In the genomic region with DNA sequence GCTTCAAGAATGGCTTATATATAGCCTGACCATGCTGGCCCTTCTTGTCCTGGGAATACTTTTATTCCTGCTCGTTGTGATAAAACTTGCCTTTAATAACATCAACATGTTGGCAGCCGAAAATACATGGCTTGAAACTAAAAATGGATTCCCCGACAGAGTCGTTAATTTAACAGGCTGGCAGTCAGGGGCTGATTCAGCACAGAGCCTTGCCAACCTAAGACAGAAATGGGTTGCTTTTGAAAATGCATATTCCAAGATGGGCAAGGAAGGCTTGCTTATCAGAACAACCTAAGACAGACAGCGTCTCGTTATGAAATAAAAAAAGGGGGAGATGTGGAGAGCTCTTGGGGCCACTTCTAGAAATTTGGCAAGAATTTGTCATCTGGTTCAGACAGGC, we compare ENCODE assay signal across 20 mouse cellular contexts. TPM values are rescaled to one million over a fixed set of nuclear protein-coding genes. Genes with fewer than 3 reads are reported as not detected.
DNase-seq lines count a peak whose midpoint lies in the region; ATAC-seq and TF ChIP-seq lines count a peak whose summit lies in the region.
"Had no signal": no experiment of that assay in that cellular context is flagged by ENCODE, and none has a peak within 500 bp of the region (broad histone marks: within the 10 kb centered on the region; RNA-seq: fewer than 3 reads in every experiment).

No protein-coding gene starts in this region.

- no peak for ATAC-seq in heart, embryonic 15.5 days (replicated peaks; ENCODE audit: insufficient number of reproducible peaks, insufficient read depth, low FRiP score, low read depth)
- ATAC-seq: hindbrain, postnatal 0 days; intestine, postnatal 0 days had no signal

- H3K4me2 ChIP-seq in heart, embryonic 15.5 days, result peak overlapping the region; percentile 37
- H3K4me2 ChIP-seq: heart, embryonic 12.5 days; hindbrain, embryonic 13.5 days had no signal

- WGBS in heart, embryonic 15.5 days, result 26% methylated on average over 6 of the region's 6 CpGs

- H3K4me3 ChIP-seq in gastrocnemius, adult 2 months, result no peak overlapping the region
- no peak overlapping the region for H3K4me3 ChIP-seq in heart, embryonic 15.5 days
- H3K4me3 ChIP-seq: embryonic facial prominence, embryonic 10.5 days; heart, embryonic 12.5 days; hindbrain, embryonic 13.5 days had no signal

- TF ChIP-seq CTCF in gastrocnemius, adult 2 months (IDR thresholded peaks at IDR 0.05), result no peak

- intact Hi-C loops in gastrocnemius, adult 2 months (cut with DNase I), result no loop called here

- no peaks in the 10 kb centered on the region for H3K27me3 ChIP-seq in heart, embryonic 15.5 days
- H3K27me3 ChIP-seq: heart, embryonic 12.5 days; hindbrain, embryonic 13.5 days had no signal

- H3K9ac ChIP-seq in heart, embryonic 15.5 days, result no peak overlapping the region
- H3K9ac ChIP-seq: heart, embryonic 12.5 days; hindbrain, embryonic 13.5 days had no signal

- H3K4me1 ChIP-seq in heart, embryonic 15.5 days (replicated peaks), result peaks cover 60% of the 10 kb centered on the region
- H3K4me1 ChIP-seq: embryonic facial prominence, embryonic 10.5 days; hindbrain, embryonic 13.5 days had no signal

- no peaks in the 10 kb centered on the region for H3K9me3 ChIP-seq in heart, embryonic 15.5 days (replicated peaks)
- H3K9me3 ChIP-seq: embryonic facial prominence, embryonic 10.5 days; heart, embryonic 12.5 days; hindbrain, embryonic 13.5 days had no signal

- no peak for DNase-seq in gastrocnemius, adult 2 months
- no peak for DNase-seq in gastrocnemius, postnatal 4 days (ENCODE audit: low spot score in 2 of 2)
- DNase-seq in heart, adult 18-20 months, result no peak
- peak; percentile 30 for DNase-seq in NIH3T3 (ENCODE audit: low read depth)
- DNase-seq in brain, adult 2 months (ENCODE audit: low read depth, low spot score), result peak; percentile 54
- no peak for DNase-seq in left cerebral cortex, adult 9 months (ENCODE audit: low spot score in 2 of 2)
- DNase-seq: adrenal gland, adult 8-10 months; adrenal gland, postnatal 36 days; cerebellum, adult 18-20 months; cerebellum, postnatal 10 days; gastrocnemius, postnatal 10 days; kidney, adult 9 months; kidney, postnatal 36 days had no signal

- H3K36me3 ChIP-seq in heart, embryonic 15.5 days, result no peaks in the 10 kb centered on the region
- H3K36me3 ChIP-seq: embryonic facial prominence, embryonic 10.5 days; heart, embryonic 12.5 days; hindbrain, embryonic 13.5 days had no signal

- 0 out of 2 replicates have a peak overlapping the region, but pooled peaks have one; percentile 2 for H3K27ac ChIP-seq in gastrocnemius, adult 2 months
- peak overlapping the region; percentile 81 for H3K27ac ChIP-seq in heart, embryonic 15.5 days
- H3K27ac ChIP-seq: embryonic facial prominence, embryonic 10.5 days; hindbrain, embryonic 13.5 days; hindbrain, postnatal 0 days; kidney, postnatal 0 days had no signal

RNA-seq across cellular contexts. Expression of gene Ifngr2, which starts 15.0 kb away (rescaled TPM):
- total RNA-seq in gastrocnemius, adult 2 months (2021), result 10 to 100 TPM; 55.2 to 55.5 TPM
- total RNA-seq in gastrocnemius, postnatal 4 days (2021), result 10 to 100 TPM; 47.9 to 52.5 TPM
- polyA plus RNA-seq in heart, embryonic 15.5 days (2015; fragmentation: Nextera tagmentation; extraction: Ambion mirVana), result 114 and 129 TPM in 2 replicates
- 100 to 1,000 TPM; 121 to 129 TPM for total RNA-seq in heart, adult 18-20 months (2021)

RNA-seq across cellular contexts. Expression of gene Ifnar1, which starts 46.8 kb away (rescaled TPM):
- 10 to 100 TPM; 12.6 to 15.1 TPM for total RNA-seq in gastrocnemius, adult 2 months (2021)
- total RNA-seq in gastrocnemius, postnatal 4 days (2021), result 10 to 100 TPM; 61.8 to 63.4 TPM
- polyA plus RNA-seq in heart, embryonic 15.5 days (2015; fragmentation: Nextera tagmentation; extraction: Ambion mirVana), result 32.7 and 43.0 TPM in 2 replicates
- total RNA-seq in heart, adult 18-20 months (2021), result 10 to 100 TPM; 19.0 to 23.1 TPM

Comparison
In these comparisons a context has a peak if more than half of its experiments do, and no peak if none do; other contexts are left out.
1. DNase-seq: peak in NIH3T3 (single experiment) and brain, adult 2 months (single experiment); none in gastrocnemius, adult 2 months (single experiment), gastrocnemius, postnatal 4 days (0 of 2), heart, adult 18-20 months (0 of 2) and left cerebral cortex, adult 9 months (0 of 2).